Mouse (Mus musculus): Measurements from ENCODE around the gene Os9. TPM values are rescaled to one million over a fixed set of nuclear protein-coding genes. Genes with fewer than 3 reads are reported as not detected.
A peak's percentile ranks its signal among the peaks of the same experiment; 100 is the strongest.

Gene Os9
- polyA plus RNA-seq, 1 experiment from 2014 or later, result 75.7 TPM

GRCm38 (mm10) chr10:127126579-127126978 lies 5.6 kb upstream of the Os9 start:
- Histone ChIP-seq H3K27ac (no peak overlapping the region), H3K4me2 (replicated peaks) (no peak overlapping the region), H3K36me3 (no peaks in the 10 kb centered on the region), H3K9me3 (no peaks in the 10 kb centered on the region), H3K4me3 (no peak overlapping the region), H3K27me3 (no peaks in the 10 kb centered on the region), H3K9ac (no peak overlapping the region), H3K4me1 (no peaks in the 10 kb centered on the region)
- WGBS, result 82% methylated on average over 5 of the region's 5 CpGs
- ATAC-seq (ENCODE audit: insufficient number of reproducible peaks, insufficient read depth, low FRiP score, low TSS enrichment), result no peak

- no peak overlapping the region for H3K4me3 ChIP-seq
- H3K36me3 ChIP-seq, result no peaks in the 10 kb centered on the region
- WGBS, result 73% methylated on average over 9 of the region's 9 CpGs
- no peaks in the 10 kb centered on the region for H3K27me3 ChIP-seq
- H3K9me3 ChIP-seq, result no peaks in the 10 kb centered on the region
- H3K9ac ChIP-seq, result no peak overlapping the region
- H3K27ac ChIP-seq, result no peak overlapping the region
- H3K4me2 ChIP-seq (replicated peaks), result no peak overlapping the region
- peaks cover 2% of the 10 kb centered on the region; the same call in 1 of the 2 replicates for H3K4me1 ChIP-seq
- ATAC-seq (ENCODE audit: insufficient number of reproducible peaks, insufficient read depth, low FRiP score, low TSS enrichment), result no peak
These were observed 4.5 kb upstream of the Os9 start for GRCm38 (mm10) chr10:127125210-127126001.

- no peaks in the 10 kb centered on the region for H3K9me3 ChIP-seq
- H3K36me3 ChIP-seq, result peaks cover 6% of the 10 kb centered on the region; the same call in 1 of the 2 replicates
- no peak overlapping the region for H3K27ac ChIP-seq
- H3K4me3 ChIP-seq, result peak overlapping the region; percentile 25
- no peak overlapping the region for H3K9ac ChIP-seq
- no peaks in the 10 kb centered on the region for H3K27me3 ChIP-seq
- no peak for ATAC-seq (ENCODE audit: insufficient number of reproducible peaks, insufficient read depth, low FRiP score, low TSS enrichment)
- peaks cover 7% of the 10 kb centered on the region; the same call in 1 of the 2 replicates for H3K4me1 ChIP-seq
- H3K4me2 ChIP-seq (replicated peaks), result peak overlapping the region; percentile 48
- WGBS, result 6% methylated on average over 4 of the region's 4 CpGs
These were observed 2.5 kb upstream of the Os9 start for GRCm38 (mm10) chr10:127123436-127123805.

DNA sequence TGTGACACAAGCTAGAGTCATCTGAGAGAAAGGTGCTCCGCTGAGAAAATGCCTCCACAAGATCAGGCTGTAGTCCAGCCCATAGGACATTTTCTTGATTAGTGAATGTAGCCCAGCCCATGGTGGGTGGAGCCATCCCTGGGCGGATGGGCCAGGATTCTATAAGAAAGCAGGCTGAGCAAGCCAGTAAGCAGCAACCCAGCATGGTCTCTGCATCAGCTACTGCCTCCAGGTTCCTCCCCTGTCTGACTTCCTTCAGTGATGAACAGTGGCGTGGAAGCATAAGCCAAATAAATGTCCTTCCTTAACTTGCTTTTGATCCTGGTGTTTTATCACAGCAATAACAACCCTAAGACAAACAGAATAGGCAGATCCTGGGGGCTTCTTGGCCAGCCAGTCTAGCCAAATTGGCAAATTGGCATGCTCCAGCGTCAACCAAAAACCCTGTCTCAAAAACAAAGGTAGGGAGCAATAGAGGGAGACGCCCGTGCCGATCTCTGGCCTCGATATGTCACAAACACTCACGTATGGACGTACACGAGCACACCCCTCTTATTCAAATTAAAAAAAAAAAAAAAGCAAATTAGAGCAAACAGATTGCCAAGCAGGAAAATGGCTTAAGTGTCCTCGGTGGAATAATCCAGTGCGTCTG lies 2.0 kb upstream of the Os9 start:
- H3K4me3 ChIP-seq, result peak overlapping the region; percentile 25
- H3K27me3 ChIP-seq, result no peaks in the 10 kb centered on the region
- H3K9ac ChIP-seq, result no peak overlapping the region
- no peak for ATAC-seq (ENCODE audit: insufficient number of reproducible peaks, insufficient read depth, low FRiP score, low TSS enrichment)
- peak overlapping the region; percentile 48 for H3K4me2 ChIP-seq (replicated peaks)
- no peaks in the 10 kb centered on the region for H3K9me3 ChIP-seq
- H3K27ac ChIP-seq, result no peak overlapping the region
- 11% methylated on average over 13 of the region's 13 CpGs for WGBS
- peaks cover 7% of the 10 kb centered on the region; the same call in 1 of the 2 replicates for H3K4me1 ChIP-seq
- peaks cover 11% of the 10 kb centered on the region for H3K36me3 ChIP-seq

GRCm38 (mm10) chr10:127122018-127122417 lies 1.1 kb upstream of the Os9 start:
- WGBS, result 67% methylated on average over 3 of the region's 3 CpGs
- H3K27me3 ChIP-seq, result no peaks in the 10 kb centered on the region
- ATAC-seq (ENCODE audit: insufficient number of reproducible peaks, insufficient read depth, low FRiP score, low TSS enrichment), result no peak
- no peak overlapping the region for H3K9ac ChIP-seq
- no peak overlapping the region for H3K4me2 ChIP-seq (replicated peaks)
- H3K4me3 ChIP-seq, result no peak overlapping the region
- H3K4me1 ChIP-seq, result peaks cover 7% of the 10 kb centered on the region; the same call in 1 of the 2 replicates
- no peak overlapping the region for H3K27ac ChIP-seq
- H3K36me3 ChIP-seq, result peaks cover 20% of the 10 kb centered on the region
- no peaks in the 10 kb centered on the region for H3K9me3 ChIP-seq

- peak overlapping the region; percentile 73 for H3K9ac ChIP-seq
- peak overlapping the region; percentile 88 for H3K4me2 ChIP-seq (replicated peaks)
- 3% methylated on average over 34 of the region's 34 CpGs for WGBS
- no peaks in the 10 kb centered on the region for H3K27me3 ChIP-seq
- H3K9me3 ChIP-seq, result no peaks in the 10 kb centered on the region
- peaks cover 7% of the 10 kb centered on the region; the same call in 1 of the 2 replicates for H3K4me1 ChIP-seq
- peak; percentile 22 for ATAC-seq (ENCODE audit: insufficient number of reproducible peaks, insufficient read depth, low FRiP score, low TSS enrichment)
- H3K27ac ChIP-seq, result no peak overlapping the region
- H3K36me3 ChIP-seq, result peaks cover 29% of the 10 kb centered on the region
- peak overlapping the region; percentile 86 for H3K4me3 ChIP-seq
These were observed 448 bp downstream of the Os9 start for GRCm38 (mm10) chr10:127120301-127121065.

DNA sequence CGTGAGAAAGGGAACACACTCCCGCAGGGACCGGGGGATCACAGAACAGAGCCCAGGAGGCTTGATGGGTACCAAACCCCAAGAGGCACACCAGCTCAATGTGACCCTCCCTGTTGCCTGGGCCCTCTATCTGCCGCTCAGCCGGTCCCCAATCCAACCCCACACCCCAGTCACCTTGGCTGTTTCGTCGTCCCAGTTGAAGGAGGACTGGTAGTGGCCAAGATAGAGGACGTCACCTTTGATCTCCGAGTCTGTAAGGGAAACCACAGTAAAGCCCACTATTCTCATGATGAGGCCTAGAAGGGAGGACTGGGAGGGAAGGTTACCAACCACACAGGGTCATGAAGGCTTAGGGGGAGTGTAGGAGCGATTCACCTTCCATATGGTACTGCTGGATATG lies 1.7 kb downstream of the Os9 start:
- no peak overlapping the region for H3K4me3 ChIP-seq
- 90% methylated on average over 10 of the region's 10 CpGs for WGBS

GRCm38 (mm10) chr10:127118470-127118869 lies 2.5 kb downstream of the Os9 start:
- peaks cover 33% of the 10 kb centered on the region for H3K36me3 ChIP-seq
- H3K4me2 ChIP-seq (replicated peaks), result no peak overlapping the region
- H3K4me1 ChIP-seq, result peaks cover 7% of the 10 kb centered on the region; the same call in 1 of the 2 replicates
- no peak overlapping the region for H3K4me3 ChIP-seq
- H3K9ac ChIP-seq, result no peak overlapping the region
- H3K27me3 ChIP-seq, result no peaks in the 10 kb centered on the region
- H3K27ac ChIP-seq, result no peak overlapping the region
- H3K9me3 ChIP-seq, result no peaks in the 10 kb centered on the region
- ATAC-seq (ENCODE audit: insufficient number of reproducible peaks, insufficient read depth, low FRiP score, low TSS enrichment), result no peak
- 92% methylated on average over 11 of the region's 11 CpGs for WGBS

More for the DNA sequence above, 1.7 kb downstream of the Os9 start:
- no peak overlapping the region for H3K9ac ChIP-seq
- H3K36me3 ChIP-seq, result peaks cover 33% of the 10 kb centered on the region
- ATAC-seq (ENCODE audit: insufficient number of reproducible peaks, insufficient read depth, low FRiP score, low TSS enrichment), result no peak
- H3K9me3 ChIP-seq, result no peaks in the 10 kb centered on the region
- H3K27me3 ChIP-seq, result no peaks in the 10 kb centered on the region
- H3K27ac ChIP-seq, result no peak overlapping the region
- peaks cover 7% of the 10 kb centered on the region; the same call in 1 of the 2 replicates for H3K4me1 ChIP-seq
- no peak overlapping the region for H3K4me2 ChIP-seq (replicated peaks)

DNA sequence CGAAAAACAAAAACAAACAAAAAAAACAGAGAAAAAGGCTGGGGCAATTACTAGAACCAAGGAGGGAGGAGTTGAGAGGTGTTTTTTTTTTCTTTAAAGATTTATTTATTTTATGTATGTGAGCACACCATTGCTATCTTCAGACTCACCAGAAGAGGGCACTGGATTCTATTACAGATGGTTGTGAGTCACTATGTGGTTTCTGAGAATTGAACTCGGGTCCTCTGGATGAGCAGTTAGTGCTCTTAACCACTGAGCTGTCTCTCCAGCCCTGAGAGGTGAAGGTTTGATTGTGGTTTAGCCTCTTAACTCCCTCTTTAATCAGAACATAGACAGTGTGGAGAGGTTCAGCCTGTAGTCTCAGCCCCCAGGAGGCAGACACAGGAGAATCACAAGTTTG lies 5.9 kb downstream of the Os9 start:
- H3K4me3 ChIP-seq, result no peak overlapping the region
- peaks cover 2% of the 10 kb centered on the region; the same call in 1 of the 2 replicates for H3K4me1 ChIP-seq
- H3K27me3 ChIP-seq, result no peaks in the 10 kb centered on the region
- no peak overlapping the region for H3K9ac ChIP-seq
- H3K9me3 ChIP-seq, result no peaks in the 10 kb centered on the region
- H3K36me3 ChIP-seq, result peaks cover 38% of the 10 kb centered on the region
- no peak overlapping the region for H3K27ac ChIP-seq
- WGBS, result 78% methylated on average over 2 of the region's 2 CpGs
- no peak for ATAC-seq (ENCODE audit: insufficient number of reproducible peaks, insufficient read depth, low FRiP score, low TSS enrichment)
- no peak overlapping the region for H3K4me2 ChIP-seq (replicated peaks)

DNA sequence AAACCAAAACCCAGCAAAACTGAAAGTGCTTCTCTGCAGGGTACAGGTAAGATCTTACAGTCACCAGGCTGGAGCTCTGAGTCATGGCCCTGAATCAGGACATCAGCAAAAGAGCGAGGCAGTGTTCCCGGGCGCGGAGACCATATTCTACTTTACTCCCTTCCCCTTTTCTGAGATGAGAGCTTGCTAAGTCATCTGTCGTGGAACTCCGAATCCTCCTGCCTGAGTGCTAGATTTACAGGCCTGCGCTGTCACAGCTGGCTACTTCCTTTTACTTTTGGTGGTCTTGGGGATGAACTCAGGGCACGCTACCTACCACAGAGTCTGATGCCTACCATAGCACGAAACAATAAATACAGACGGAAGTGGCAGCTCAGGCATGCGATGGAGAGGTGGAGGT lies 6.5 kb downstream of the Os9 start:
- no peaks in the 10 kb centered on the region for H3K4me1 ChIP-seq
- no peak for ATAC-seq (ENCODE audit: insufficient number of reproducible peaks, insufficient read depth, low FRiP score, low TSS enrichment)
- H3K27me3 ChIP-seq, result no peaks in the 10 kb centered on the region
- no peaks in the 10 kb centered on the region for H3K9me3 ChIP-seq
- H3K36me3 ChIP-seq, result peaks cover 38% of the 10 kb centered on the region
- no peak overlapping the region for H3K4me2 ChIP-seq (replicated peaks)
- 93% methylated on average over 11 of the region's 11 CpGs for WGBS
- H3K27ac ChIP-seq, result no peak overlapping the region
- H3K9ac ChIP-seq, result no peak overlapping the region
- H3K4me3 ChIP-seq, result no peak overlapping the region

- no peak for ATAC-seq (ENCODE audit: insufficient number of reproducible peaks, insufficient read depth, low FRiP score, low TSS enrichment)
- Histone ChIP-seq H3K4me3 (no peak overlapping the region), H3K27me3 (no peaks in the 10 kb centered on the region), H3K4me1 (no peaks in the 10 kb centered on the region), H3K9ac (no peak overlapping the region), H3K9me3 (no peaks in the 10 kb centered on the region), H3K4me2 (replicated peaks) (no peak overlapping the region), H3K36me3 (peaks cover 22% of the 10 kb centered on the region), H3K27ac (no peak overlapping the region)
- WGBS, result 89% methylated on average over 15 of the region's 15 CpGs
These were observed 9.7 kb downstream of the Os9 start for GRCm38 (mm10) chr10:127111001-127111887.

Data from embryonic facial prominence, embryonic 12.5 days (tissue).